Mouse (Mus musculus) cerebellum, adult 8-10 months (tissue): ENCODE data around the gene Scgn.

ENCODE experiments used
- DNase-seq: peaks from one replicate; pipeline ENCODE4 v3.0.0; 2022

Gene Scgn

GRCm38 (mm10) chr13:23990928-23991327, at the start of gene Scgn:
Scgn (minus strand) TSS chr13:23991214.
- no peak for DNase-seq

- DNase-seq, result no peak
Measured at GRCm38 (mm10) chr13:24040221-24040620, 49.2 kb upstream of the Scgn start.

- no peak for DNase-seq
Measured at GRCm38 (mm10) chr13:24037502-24037901, 46.5 kb upstream of the Scgn start.

DNA sequence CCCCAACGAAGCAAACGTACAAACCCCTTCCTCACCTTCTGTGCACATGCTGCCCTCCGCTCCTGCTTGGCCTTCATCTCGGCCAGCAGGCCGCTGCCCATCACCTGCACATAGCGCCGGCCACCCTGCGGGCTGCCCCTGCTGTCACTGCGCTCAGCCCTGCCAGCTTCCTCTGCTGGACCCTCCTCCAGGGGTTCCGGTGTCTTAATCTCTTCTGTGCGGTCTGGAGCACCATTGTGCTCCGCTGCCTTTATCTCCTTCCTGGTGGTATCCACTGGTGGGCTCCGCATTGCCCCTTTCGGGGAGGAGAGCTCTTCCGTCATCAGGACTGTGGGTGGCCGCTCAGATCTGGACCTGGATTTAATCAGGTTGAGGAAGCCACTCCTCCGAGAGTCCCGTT, 45.1 kb upstream of the Scgn start:
- no peak for DNase-seq

DNA sequence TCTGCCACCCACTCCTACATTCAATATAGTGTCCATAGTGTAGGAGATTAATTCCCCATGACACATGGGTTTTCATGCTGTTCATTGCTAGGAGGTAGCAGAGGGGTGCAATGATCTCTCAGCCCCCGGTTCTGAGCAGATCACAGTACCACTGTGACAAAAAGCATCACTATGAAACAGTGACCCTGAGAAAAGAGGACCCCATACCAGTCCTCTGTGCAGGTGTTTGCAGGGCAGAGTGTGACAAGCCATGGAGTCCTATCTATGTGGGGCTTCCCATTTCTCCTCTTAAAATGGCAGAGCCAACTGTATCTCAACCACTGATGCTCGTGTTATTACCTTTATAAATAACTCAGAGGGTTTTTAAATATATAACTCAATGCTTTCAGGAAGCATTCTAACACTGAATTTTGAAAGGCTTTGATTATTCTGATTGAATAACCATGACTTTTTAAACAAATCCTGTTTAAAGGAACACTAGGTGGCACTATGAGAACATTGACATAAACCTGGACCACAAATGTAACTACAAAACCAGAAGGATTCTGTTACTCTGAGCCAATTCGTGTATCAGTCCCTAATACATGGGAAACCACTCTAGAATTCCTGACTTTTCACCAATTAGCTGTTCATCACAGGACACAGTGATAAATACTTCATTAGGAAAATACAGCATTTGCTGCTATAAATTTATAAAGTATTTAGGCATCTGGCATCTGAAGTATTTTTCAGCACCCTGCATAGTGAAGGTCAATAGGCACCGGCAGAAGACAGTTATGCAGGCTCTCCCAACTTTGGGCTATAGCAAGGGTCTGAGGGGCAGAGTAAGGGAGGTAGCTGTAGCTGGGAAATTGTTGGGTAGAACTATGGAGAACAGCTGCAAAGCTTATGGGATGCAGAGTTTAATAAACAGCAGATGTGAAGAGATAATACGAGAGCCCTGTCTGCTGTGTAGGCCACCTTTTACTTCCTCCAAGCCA, 36.5 kb upstream of the Scgn start:
- DNase-seq, result no peak

DNA sequence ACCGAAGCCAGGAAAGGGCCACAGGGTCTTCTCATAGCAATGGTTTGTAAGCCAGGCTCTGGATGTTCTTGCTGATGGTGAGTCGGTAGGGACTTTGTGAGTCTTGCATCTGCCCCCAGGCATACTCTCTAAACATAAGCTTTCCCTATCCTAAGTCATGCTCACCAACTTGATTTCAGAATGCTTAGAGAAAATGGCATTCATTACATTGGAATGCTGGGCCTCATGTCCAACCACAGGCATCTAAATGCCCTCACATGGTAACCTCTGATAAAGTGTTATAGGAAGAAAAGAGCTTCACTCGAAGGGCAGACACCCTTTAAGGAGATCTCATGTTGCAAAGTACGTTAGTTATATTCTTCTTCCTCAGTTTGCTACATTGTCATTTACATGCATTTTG, 27.5 kb upstream of the Scgn start:
- DNase-seq, result no peak

DNA sequence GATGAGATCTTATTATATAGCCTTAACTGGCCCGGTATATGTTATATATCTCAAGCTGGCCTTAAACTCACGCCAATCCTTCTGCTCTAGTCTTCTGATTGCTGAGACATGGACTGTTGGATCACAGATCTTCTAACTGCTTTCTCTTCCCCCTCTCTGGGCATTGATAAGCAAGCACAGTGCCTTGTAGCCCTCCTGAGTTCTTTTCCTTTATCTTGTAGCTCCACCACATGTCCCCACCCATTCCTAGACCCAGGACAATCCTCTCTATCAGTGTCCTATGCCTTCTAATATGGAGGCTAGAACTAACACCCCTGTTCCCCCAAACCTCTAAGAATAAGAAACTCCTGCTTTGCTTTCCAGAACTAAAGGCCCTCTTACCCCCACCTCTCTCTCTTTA, 14.5 kb upstream of the Scgn start:
- DNase-seq, result no peak

DNA sequence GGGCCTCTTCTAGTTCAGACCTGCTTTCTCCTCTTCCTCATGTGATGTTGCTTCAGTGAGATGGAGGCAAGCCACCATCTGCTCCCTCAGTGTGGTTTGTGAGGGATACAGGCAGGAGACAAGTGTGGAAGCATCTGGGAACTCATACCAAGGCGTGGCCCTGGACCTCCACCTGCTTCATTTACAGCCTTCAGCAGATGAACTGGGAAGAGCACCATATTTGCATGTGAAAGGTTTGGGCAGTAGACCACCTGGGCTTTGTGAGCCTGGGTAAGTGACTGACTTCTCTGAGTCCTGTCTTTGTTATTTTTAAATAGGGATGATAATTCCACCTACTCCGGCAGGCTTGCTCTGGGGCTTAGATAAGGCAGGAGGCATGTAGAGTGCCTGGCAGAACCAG, 10.8 kb upstream of the Scgn start:
- DNase-seq, result no peak

DNA sequence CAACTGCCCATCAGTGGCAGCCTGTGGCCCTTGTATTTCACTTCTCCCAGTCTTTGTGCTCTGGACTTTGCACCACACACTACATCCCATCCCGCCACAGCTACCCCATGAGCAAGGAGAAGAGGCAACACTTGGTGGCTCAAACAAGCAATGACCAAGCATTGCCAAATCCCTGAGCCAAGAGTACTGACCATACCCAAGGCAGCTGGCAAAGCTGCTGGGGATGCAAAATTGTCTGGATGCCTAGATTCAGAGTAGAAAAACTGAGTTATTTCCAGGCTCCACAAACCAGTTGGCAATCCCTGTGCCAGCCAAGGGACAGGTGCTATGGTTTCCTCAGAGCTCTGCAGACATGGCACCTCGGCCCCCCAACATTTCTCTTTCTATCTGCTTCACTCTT, 10.1 kb upstream of the Scgn start:
- no peak for DNase-seq

GRCm38 (mm10) chr13:23998826-23999225, 7.8 kb upstream of the Scgn start:
- DNase-seq, result no peak

DNA sequence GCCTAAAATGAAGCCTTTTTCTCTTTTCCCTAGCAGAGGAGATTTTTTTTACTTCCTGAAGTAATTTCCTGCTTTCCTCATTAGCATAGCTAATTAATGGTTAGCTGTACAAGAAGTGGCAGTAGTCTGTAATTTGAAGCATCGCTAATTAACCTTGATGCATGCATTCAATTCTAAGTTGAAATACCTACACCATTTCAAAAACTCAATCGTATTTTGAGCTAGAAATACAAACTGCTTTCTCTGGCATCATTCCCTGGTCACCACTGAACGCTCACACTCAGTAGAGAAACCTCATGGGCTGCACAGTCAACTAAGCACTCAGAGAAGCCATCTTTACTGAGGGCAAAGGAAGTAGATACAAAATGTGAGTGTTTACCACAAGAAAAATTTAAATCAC, 3.7 kb upstream of the Scgn start:
- DNase-seq, result no peak

GRCm38 (mm10) chr13:23994024-23994423, 3.0 kb upstream of the Scgn start:
- no peak for DNase-seq

DNA sequence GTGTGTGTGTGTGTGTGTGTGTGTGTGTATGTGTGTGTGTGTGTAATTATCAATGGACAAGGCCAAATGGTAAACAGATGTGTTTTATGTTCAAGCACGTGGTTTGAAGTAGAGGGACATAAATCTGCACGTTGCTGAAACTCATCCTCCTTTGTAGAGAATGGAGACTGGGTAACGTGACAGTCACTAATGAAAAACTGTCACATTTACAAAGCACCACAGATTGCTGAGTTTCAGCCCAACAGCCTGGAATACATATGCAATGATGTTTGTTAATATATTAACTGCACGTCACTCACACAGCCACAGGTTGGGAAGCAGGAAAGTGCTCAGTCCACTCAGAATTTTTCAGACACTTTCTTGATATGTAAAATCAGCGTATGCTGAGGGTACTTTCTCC, 563 bp downstream of the Scgn start:
- no peak for DNase-seq

DNA sequence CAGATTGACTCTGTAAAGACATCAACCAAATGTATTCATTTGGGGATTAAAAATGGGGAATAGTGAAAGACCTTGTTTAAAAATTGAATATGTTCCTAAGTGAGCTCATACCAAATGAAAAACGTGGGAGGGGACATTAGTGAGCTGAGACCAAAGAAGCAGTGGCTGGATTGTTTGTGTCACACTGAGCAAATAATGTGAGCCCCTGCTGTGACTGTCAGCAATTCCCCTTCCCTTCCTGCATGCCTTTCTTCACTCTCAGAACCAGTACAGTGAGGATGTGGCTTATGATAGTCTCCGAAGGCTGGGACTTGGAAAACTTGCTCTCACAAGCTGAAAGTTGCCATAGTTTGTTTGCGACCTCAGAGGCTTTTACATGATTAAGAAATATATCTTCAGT, 5.9 kb downstream of the Scgn start:
- DNase-seq, result no peak

- no peak for DNase-seq
Measured at GRCm38 (mm10) chr13:23972271-23972670, 18.7 kb downstream of the Scgn start.

GRCm38 (mm10) chr13:23971870-23972269, 19.1 kb downstream of the Scgn start:
- DNase-seq, result no peak

GRCm38 (mm10) chr13:23964909-23965308, 26.1 kb downstream of the Scgn start:
- DNase-seq, result no peak

- no peak for DNase-seq
Measured at GRCm38 (mm10) chr13:23959776-23960175, 31.2 kb downstream of the Scgn start.

- DNase-seq, result no peak
Measured at GRCm38 (mm10) chr13:23950928-23951327, 40.1 kb downstream of the Scgn start.

- no peak for DNase-seq
Measured at GRCm38 (mm10) chr13:23949484-23950246, 41.3 kb downstream of the Scgn start.

DNA sequence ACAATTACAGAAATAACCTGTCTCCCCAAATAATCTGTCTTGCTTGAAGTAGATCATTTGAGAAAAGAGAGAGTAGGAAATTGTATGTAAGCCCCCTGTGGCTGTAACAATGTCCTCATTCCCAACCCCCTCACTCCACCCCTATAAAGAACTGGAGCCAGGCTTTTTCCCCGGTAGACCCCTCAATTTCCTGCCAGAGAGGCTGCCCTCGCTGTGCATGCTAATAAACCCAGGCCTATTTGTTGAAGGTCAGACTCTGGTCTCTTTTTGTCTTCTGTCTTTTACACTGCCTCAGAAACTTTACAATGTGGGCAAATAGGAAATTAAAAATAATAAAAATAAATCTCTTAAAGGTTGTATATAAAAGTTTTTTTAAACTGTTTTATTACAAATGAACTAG, 44.8 kb downstream of the Scgn start:
- no peak for DNase-seq

- no peak for DNase-seq
Measured at GRCm38 (mm10) chr13:23942861-23943260, 48.2 kb downstream of the Scgn start.

- DNase-seq, result no peak
Measured at GRCm38 (mm10) chr13:23940291-23940690, 50.7 kb downstream of the Scgn start.

DNA sequence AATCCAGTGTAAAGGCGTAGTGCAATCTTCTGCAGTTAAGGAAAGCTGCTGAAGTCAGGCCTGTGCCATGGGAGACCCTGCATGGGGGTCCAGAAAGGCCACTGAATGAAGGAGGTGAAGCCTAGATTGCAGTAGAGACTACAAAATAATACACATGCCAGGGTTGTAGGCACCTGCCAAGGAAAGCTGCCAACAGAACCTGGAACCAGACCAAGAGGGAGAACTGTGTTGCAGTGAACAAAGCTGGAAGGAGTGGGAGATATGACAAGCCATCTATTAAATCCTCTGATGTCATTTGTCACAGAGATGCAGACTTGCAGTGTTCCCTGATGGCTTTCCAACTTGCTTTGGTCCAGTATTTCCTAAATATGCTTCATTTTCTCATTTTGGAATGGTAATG, 52.3 kb downstream of the Scgn start:
- peak; percentile 11 for DNase-seq
